Mouse (Mus musculus): ENCODE data around the gene Pde10a. TPM values are rescaled to one million over a fixed set of nuclear protein-coding genes. Genes with fewer than 3 reads are reported as not detected.
"Not testable (repeated sequence)": the region's sequence is repeated elsewhere in the genome, so short reads cannot be mapped to it uniquely, and the experiment has no call there.

The Pde10a gene
- total RNA-seq, 2 experiments from 2014 or later, result 3.5 to 7.9 TPM

GRCm38 (mm10) chr17:8647372-8647871 is 122.2 kb downstream of the Pde10a start:
- no peak for DNase-seq

- no peak for DNase-seq
Observed at GRCm38 (mm10) chr17:8648310-8648709, 123.1 kb downstream of the Pde10a start.

- DNase-seq, result peak; percentile 85
Observed at GRCm38 (mm10) chr17:8652681-8653262, 127.6 kb downstream of the Pde10a start.

DNA sequence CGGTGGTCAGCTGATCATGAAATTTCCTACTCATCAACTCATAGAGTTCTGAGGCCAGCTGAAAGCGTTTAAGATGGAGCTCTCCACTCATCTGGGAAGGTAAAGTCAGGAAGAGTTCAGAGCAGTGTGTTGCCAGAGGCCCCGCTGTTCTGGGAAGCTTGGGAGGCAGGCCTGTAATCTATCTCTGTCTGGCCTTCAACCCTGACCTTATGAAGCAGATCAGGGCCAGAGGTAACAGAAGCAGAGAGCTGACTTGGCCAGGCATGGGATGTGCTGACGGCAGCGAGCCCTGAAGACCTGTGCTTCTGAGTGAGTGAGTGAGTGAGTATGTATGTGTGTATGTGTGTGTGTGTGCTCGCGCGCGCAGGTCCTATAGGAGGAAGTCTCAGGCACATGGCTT is 132.5 kb downstream of the Pde10a start:
- DNase-seq, result peak; percentile 68

DNA sequence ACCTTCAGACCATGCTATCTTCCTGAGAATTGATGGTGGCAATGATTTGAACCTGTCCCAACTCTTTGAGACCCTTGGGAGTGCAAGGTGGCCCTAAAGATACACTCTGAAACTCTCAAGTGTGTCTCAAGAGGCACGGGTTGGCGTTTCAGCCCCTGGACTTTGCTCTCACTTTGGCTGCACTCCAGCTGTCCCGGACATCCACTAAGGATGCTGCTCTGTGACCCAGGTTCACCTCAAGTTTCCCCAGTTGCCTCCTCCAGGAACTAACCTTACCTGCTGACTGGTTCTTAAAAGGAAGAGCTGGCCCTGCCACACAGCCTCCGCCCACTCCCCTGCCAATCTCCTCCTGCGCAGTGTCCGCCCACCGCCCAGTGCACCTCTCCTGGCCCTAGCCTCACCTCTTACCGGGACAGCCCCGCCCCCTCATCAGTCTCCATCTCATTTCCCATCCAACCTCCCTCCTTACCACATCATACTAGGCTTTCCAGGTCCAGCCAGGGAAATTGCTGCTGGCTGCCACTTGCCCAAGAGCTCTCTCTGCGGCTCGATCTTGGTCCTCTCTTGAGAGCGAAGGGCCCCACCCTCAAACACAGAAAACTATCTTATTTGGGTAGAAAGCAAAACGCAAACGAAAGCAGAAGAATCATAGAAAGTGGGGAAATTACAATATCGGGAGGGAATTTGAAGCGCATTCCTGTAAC is 133.7 kb downstream of the Pde10a start:
- DNase-seq, result no peak

DNA sequence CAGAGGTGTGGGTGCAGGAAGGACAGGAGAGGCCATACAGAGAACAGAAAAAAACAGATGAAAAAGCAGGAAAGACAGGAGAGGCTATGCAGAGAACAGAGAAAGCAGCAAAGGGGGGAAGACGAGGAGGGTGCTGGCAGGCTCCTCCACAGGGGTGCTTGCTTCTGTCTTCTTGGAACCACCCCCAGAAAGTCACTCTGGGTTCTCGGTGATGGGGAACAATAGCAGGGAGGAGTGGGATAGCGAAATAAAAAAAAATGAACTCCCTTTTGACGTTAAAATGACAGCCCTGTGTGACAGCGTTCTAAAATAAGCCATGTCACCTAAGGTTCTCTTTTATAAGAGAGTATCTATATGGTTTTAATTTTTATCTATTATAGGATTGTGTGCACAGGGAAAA is 141.7 kb downstream of the Pde10a start:
- no peak for DNase-seq

- no peak for DNase-seq
Observed at GRCm38 (mm10) chr17:8674651-8675050, 149.5 kb downstream of the Pde10a start.

DNA sequence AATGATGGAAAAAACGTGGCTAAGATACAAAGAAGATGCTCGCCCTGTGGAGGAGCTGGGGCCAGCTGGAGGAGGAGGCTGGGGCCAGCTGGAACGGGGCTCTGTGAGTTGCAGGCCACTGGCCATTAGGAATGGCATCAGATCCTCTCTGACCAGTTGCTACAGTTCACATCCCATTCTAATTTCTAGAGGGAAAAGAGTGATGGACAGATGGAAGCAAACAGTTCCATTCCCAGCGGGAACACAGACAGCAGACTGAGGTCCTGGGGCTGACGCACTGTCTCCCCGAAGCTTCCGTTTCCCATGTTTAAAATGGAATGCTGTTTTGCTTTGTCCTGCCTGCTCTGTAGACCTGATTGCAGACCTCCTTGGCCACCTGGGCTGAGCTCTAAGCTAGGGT is 161.2 kb downstream of the Pde10a start:
- no peak for DNase-seq

DNA sequence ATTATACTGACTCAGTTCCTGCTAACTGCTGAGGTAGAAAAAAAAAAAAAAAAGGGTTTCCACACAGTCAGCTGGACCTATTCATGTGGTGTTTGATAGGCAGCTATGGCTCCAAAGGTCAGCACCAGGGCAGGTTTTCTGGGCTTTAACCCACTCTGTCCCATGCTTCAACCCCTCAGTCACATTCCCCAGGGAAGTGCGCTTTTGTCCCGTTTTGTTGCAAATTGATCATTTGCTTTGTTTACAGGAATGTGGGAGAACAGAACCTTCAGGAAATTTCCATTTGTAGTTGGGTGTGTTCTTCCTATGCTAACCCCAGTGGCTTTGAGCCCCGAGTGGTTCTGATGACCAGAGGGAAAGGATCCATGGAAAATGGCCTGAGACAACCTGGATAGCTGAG is 162.9 kb downstream of the Pde10a start:
- no peak for DNase-seq

DNA sequence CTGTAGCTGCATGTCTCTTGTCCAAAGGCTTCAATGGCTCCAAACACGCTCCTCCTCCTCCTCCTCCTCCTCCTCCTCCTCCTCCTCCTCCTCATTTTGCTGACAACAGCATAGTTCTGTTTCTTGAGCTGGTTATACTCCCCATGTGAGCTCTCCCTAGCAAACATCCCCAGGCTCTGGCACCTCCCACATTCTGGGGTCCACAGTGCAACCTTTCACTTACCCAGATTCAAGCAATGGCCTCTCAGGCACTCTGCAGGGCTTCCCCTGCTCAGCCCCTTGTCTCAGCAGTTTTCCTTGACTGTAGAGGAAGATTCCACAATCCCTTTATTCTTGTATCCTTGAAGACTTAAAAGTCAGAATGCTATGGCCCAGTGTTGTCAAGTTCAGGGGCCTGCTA is 173.1 kb downstream of the Pde10a start:
- DNase-seq, result no peak

GRCm38 (mm10) chr17:8698793-8699192 is 173.6 kb downstream of the Pde10a start:
- DNase-seq, result no peak

- no peak for DNase-seq
Observed at GRCm38 (mm10) chr17:8701096-8701495, 175.9 kb downstream of the Pde10a start.

DNA sequence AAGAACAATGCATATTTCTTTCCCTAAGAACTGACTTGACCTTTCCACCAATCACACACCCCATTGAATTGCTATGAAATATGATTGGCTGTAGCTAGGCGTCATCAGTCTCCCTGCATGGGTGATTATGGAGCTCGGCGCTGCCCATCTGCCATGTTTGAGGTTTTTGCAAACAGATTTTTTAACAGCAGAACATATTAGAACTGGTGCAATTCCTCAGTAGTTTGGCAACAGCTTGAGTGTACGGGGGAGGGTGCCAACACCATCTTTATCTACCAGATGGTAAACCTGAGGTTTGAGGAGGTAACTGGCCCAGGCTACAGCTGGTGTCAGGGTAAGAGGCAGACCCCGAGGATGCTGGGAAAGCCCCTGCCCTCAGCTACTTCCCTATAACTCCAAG is 177.3 kb downstream of the Pde10a start:
- no peak for DNase-seq

- DNase-seq, result no peak
Observed at GRCm38 (mm10) chr17:8708006-8708405, 182.8 kb downstream of the Pde10a start.

DNA sequence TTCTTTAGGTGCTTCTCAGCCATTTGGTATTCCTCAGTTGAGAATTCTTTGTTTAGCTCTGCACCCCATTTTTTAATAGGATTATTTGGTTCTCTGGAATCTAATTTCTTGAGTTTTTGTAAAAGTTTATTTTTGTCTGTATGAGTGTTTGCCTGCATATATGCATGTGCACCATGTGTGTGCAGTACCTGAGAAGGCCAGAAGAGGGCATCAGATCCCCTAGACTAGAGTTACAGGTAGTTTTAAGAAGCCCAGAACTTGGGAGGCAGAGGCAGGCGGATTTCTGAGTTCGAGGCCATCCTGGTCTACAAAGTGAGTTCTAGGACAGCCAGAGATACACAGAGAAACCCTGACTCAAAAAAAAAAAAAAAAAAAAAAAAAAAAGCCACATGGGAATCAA is 187.6 kb downstream of the Pde10a start:
- not testable (repeated sequence) for DNase-seq

- no peak for DNase-seq
Observed at GRCm38 (mm10) chr17:8720961-8721360, 195.8 kb downstream of the Pde10a start.

DNA sequence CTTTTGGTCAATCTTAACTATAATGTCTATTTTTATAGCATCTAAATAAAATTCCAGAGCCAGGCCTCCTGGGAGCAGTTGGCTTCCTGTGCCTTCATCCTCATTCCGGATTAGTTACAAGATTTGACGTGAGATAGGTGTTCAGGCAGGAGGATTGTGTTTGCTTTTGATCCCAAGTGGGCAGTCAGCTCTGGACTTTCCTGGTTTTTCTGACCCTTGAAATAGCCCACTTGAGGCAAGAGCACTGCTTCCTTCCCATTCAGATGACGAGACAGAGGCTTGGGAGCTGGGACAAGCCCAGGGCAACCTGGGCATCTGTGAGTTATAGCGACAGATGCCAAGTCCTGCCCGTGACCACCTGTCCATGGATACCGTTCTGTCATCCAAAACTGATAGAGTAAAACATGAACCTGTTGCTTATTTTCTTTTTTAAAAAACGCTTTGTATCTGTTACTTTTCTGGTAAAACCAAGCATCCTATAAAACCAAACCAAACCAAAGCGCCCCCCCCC is 199.3 kb downstream of the Pde10a start:
- no peak for DNase-seq

- DNase-seq, result no peak
Observed at GRCm38 (mm10) chr17:8728646-8729045, 203.5 kb downstream of the Pde10a start.

GRCm38 (mm10) chr17:8729808-8730207 is 204.6 kb downstream of the Pde10a start:
- DNase-seq, result no peak

GRCm38 (mm10) chr17:8731073-8731472 is 205.9 kb downstream of the Pde10a start:
- DNase-seq, result no peak

GRCm38 (mm10) chr17:8736259-8736658 is 211.1 kb downstream of the Pde10a start:
- no peak for DNase-seq

DNA sequence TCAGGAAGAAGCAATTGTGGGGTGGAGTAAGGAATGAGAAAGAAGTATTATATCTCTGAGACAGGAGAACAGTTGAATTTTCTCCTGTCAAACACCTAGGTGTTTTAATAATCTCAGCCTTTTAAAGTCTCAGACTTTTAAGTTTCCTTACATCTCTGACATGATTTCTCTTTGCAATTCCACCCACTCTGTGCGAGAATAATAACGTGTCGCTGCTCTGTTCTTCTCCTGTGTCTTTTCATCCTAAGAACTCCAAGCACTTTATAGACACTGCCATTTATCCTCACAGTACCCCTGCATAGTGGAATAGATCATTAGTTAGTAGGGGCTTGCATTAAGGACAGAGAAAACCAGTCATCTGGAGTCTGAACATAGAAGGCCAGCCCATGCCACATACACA is 217.6 kb downstream of the Pde10a start:
- DNase-seq, result no peak

DNA sequence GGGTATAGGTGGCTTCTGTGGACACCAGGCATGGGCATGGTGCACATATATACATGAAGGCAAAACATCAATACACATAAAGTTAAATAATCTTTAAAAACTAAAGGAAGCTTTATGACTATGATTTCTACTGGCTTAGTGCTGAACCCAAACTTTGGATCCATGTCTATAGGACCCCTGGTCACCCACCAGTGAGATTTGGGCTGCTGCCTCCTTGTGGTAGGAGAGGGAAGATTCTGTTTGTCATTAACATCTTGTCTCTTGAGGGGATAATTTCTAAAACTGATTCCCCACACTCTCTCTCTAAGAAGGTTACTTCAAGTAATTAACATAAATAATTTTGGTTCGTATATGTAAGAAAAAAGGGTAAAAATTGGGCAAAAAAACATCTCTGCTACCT is 220.2 kb downstream of the Pde10a start:
- no peak for DNase-seq

- DNase-seq, result no peak
Observed at GRCm38 (mm10) chr17:8749426-8749825, 224.3 kb downstream of the Pde10a start.
